Mouse (Mus musculus) heart, postnatal 25 days (tissue): ENCODE measurements around the gene Fa2h. TPM values are rescaled to one million over a fixed set of nuclear protein-coding genes. Genes with fewer than 3 reads are reported as not detected.
A peak's percentile ranks its signal among the peaks of the same experiment; 100 is the strongest.
"Not testable (repeated sequence)": the region's sequence is repeated elsewhere in the genome, so short reads cannot be mapped to it uniquely, and the experiment has no call there.

Source experiments
- DNase-seq: peaks from one replicate; pipeline ENCODE4 v3.0.0; 2022; ENCODE audit warnings: low spot score
- intact Hi-C: fragments of 180-260 bp; cut with DNase I; formaldehyde crosslinking; loops from one replicate; pipeline ENCODE4 v1.15.1; 2025
- total RNA-seq, 2 experiments: library from RNA; stranded (reverse); gene quantifications; 2 replicates each; pipeline ENCODE4 v1.2.3; 2021

Gene Fa2h
- total RNA-seq, 2 experiments from 2014 or later: 0.22 TPM; not detected in 1

DNA sequence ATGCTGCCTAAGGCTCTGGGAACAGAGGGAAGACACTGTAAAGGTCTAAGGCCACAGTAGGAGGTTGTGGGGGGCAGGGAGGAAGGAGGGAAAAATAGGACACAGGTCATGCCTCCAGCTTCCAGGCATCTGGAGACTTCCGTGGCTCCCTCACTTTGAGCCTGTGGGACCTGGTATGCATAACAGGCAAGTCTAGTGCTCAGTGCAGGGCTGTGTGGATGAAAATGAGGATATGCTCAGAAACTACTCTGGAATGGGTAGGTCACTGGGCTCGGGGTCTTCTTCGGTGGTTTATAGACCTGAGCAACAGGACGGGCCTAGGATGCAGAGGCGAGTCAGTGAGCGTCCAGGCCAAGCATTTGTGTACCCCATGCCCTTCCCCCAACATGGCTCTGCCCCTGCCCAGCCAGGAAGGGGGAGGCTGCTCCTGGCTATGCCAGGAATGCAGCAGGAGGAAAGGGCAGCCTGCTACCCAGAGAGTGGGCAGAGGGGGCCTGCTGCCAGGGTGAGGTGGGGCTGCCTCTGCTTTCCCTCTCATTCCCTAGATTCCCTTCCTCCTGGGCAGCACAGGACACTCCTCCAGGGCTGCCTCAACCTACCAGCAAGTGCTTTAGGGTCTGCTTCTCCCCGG is 32.9 kb downstream of the Fa2h start:
- DNase-seq: no peak
- intact Hi-C loops: no loop called here

DNA sequence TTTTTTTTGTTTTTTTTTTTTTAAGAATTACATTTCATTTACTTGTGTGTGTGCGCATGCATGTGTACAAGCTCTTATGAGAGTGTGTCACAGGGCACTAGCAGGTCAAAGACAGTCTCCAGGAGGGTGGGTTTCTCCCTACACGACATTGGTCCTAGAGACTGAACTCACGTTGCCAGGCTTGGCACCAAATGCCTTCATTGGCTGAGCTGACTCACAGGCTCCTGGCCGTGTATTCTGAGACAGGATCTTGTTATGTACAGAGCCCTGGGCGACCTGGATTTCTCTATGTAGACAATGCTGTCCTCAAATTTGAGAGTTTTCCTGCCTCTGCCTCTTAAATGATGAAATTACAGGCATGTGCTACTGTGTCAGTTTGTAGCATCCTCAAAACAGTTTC is 33.7 kb downstream of the Fa2h start:
- DNase-seq: no peak
- intact Hi-C loops: no loop called here

DNA sequence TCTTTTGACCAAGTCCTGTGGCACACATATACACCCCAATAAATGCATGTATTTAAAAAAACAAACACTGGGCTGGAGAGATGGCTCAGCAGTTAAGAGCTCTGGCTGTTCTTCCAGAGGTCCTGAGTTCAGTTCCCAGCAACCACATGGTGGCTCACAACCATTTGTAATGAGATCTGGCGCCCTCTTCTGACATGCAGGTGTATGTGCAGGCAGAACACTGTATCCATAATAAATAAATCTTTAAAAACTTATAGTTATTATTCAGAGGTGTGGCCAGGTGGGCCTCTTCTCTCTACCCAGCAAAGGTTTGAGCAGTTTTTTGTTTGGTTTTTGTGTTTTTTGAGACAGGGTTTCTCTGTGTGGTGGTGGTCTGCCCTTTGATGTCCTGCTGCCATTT is 34.7 kb downstream of the Fa2h start:
- intact Hi-C loops: no loop called here
- DNase-seq: no peak

DNA sequence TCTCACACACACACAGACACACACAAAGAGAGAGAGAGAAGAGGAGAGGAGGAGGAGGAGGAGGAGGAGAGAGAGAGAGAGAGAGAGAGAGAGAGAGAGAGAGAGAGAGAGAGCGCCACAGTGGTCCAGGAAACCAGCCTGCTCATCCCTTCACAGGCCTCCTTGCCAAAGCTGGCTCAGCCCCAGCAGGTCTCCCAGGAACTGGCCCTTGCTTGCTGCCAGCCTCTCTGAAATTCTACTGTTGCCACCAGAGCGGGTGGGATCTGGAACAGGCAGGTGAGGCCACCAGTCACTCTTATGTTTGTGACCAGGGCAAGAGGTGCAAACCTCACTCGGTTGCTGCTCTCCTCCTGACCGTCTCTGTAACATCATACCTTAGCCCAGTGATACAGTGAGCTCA is 36.2 kb downstream of the Fa2h start:
- DNase-seq: no peak
- intact Hi-C loops: no loop called here

DNA sequence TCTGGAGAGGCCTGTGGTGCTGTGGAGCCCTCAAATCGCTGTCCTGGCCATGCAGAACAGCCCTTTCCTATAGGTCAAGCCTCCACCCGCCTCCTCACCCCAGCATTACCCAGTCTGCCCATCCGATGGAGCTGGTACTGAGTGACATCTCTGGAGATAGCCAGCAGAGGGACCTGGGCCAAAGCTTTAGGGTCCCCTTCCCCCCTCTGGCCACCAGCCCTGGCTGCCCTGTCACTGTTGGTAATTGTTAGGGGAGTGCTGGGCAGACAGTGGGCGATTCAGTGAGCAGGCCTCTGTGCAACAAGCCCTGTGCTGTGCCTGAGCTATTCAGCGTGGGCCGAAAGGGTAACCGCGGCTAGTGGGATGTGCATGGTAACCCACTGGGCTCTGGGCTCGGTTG is 40.1 kb downstream of the Fa2h start:
- intact Hi-C loops: no loop called here
- DNase-seq: no peak

DNA sequence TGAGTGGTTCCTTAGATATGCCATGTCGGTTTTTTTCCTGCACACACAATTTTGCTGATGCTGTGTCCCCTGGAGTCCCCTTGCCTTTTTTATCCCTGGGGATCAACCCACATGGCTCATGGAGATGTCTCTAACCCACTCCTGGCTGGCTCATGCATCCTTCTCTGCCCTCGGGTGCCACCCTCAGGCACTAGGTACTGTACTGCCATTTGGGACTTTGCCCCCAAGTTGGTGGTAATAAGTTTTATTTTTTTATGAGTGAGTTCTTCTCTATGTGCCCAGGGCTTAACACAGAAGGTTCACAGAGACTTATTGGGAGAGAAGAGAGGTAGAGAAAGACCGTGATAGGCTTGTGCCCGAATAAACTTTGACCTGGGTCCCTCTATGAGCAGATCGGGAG is 41.3 kb downstream of the Fa2h start:
- intact Hi-C loops: no loop called here
- no peak for DNase-seq

DNA sequence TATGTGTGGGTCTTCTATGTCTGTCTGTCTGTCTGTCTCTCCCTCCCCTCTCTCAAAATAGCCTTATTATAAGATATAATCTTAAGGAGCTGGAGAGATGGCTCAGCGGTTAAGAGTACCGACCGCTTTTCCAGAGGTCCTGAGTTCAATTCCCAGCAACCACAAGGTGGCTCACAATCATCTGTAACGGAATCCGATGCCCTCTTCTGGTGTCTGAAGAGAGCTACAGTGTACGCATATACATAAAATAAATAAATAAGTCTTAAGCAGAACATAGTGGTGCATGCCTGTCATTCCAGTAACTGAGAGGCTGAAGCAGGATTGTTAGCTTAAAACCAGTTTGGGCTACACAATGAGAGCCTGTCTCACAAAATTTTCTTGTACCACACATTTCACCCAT is 43.0 kb downstream of the Fa2h start:
- no peak for DNase-seq
- intact Hi-C loops: no loop called here

DNA sequence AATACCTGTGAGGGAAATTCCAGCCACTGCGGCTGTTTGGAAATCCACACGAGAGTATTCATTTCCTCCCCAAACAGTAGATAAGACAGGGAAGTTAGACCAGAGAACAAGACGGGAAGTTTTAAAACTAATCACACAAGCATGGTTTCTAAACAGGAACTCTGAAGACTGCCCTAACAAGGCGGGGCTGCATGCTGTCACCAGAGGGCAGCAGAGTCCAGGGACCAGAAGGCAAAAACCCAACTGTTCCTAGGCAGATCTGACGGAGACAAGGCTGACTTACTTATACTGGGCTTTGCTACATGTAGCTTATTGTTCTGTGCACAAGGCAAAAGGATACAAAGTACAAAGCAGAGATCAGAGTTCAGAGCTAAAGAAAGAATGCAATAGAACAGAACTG is 50.4 kb downstream of the Fa2h start:
- DNase-seq: peak; percentile 41
- intact Hi-C loops: loop anchor here (1.0 to 5.0 kb wide), 4 partner anchors 96 to 319 kb away; partner anchors contain the start of gene Znrf1

DNA sequence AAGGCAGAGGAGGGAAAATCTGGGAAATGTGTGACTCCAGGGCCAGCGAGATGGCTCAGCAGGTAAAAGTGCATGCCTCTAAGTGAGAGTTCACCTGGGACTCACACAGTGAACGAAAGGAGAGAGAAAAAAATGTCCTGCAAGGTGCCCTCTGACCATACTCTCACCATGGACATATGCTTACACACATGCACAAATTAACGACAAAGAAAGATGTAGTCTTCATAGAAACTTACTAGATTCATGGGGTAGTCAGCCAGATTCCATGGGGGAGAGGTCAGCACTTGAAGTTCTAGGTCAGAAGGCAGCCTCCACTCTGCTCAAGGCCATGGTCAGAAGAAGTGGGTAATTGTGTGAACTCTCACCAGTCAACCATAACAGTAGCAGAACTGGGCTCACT is 53.4 kb downstream of the Fa2h start:
- intact Hi-C loops: loop anchor here (5.0 kb wide), 2 partner anchors 197 to 257 kb away; partner anchors contain the start of gene Znrf1
- no peak for DNase-seq

DNA sequence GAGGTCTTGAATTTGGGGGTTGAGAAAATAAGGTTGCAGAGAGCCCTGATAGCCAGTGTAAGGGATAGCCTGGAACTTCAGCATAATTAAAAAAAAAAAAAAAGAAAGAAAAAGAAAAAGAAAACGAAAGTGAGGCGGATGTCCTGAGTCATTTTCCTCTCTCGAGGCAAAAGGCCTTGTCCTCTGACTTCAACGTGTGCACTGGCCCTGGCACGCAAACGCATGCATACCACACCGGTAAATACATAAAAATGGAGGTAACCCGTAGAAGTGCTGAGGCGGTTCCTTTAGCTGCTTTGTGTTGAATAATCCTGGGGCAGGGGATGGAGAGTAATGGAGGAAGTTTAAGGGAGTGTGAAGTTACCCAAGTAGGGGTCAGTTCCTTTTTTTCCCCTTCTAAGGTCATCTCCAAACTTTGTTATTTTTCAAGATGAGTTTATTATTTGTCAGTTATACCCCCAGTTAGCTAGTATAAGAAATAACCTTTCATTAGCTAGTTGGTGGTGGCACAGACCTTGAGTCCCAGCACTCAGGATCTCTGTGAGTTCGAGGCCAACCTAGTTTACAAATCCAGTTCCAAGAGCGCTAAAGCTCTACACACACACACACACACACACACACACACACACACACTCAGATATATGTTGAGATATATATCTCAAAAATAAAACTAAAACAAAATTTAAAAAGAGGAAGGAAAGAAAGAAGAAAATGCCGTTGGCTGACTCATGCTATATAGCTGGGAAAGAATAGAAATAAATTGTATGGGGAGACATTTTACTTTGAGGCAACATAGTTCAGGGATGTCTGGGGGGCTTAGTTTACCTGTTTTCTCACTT is 55.0 kb downstream of the Fa2h start:
- intact Hi-C loops: no loop called here
- DNase-seq: no peak

DNA sequence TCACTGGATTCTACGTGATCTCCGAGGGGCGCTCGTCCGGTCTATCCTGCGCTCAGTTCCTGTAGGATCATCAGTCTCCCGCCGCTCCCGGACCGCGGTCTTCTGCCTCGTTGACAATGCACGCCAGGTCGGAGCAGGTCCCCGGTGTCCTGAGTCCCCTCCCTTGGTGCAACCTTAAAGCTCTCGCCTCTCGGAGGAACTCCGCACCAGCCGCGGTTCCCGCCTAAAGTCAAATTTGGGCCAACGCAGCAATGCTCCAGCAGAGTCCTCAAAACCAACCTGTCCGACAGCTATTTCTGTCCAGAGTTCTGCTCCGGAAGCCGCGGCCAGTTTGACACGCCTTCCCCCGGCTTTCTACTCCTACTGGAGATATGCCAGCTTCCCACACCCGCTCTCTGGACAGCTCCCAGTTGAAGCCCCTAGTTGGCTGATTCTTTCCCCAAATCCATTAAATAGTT is 55.7 kb downstream of the Fa2h start, which contains the start of gene Mlkl:
Gene Mlkl (minus strand): TSS at position 288 of the 458 bp plus-strand sequence.
- peak; percentile 26 for DNase-seq
- intact Hi-C loops: no loop called here

DNA sequence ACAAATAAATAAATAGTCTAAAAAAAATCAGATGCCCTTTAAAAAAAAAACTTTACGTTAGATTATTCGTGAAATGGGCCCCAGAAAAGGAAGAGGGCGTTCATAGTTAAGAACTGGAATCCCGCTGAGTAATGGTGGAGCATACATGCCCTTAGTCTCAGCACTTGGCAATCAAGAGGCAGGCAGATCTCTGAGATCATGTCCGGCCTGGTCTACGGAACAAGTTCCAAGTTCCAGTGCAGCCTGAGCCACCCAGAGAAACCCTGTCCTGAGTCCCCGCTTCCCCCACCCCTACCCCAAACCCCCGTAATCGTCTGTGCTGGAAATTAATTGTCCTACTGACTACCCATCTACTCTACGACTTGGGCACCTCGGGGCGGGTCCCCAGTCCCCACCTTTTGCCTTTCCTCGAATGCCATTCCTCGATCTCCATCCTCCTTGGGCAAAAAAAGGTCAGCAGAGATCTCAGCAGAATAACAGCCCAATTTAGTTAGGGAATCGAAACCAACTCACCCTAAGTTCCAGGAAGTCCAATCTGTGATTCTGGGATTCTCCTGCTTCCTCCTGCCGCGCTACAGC is 56.2 kb downstream of the Fa2h start:
- intact Hi-C loops: no loop called here
- no peak for DNase-seq

DNA sequence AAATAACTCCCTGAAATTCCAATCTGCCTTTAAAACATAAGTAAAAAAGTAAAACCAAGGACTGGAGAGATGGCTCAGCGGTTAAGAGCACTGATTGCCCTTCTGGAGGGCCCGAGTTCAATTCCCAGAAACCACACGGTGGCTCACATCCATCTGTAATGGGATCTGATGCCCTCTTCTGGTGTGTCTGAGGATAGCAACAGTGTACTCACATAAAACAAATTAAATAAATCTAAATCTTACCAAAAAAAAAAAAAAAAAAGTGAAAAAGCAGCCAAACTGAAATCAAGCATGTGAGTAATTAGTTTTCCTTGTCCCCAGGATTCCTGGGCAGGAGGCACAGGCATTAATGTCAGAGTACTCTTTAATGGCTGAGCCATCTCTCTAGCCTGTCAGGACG is 56.9 kb downstream of the Fa2h start:
- intact Hi-C loops: no loop called here
- DNase-seq: no peak

DNA sequence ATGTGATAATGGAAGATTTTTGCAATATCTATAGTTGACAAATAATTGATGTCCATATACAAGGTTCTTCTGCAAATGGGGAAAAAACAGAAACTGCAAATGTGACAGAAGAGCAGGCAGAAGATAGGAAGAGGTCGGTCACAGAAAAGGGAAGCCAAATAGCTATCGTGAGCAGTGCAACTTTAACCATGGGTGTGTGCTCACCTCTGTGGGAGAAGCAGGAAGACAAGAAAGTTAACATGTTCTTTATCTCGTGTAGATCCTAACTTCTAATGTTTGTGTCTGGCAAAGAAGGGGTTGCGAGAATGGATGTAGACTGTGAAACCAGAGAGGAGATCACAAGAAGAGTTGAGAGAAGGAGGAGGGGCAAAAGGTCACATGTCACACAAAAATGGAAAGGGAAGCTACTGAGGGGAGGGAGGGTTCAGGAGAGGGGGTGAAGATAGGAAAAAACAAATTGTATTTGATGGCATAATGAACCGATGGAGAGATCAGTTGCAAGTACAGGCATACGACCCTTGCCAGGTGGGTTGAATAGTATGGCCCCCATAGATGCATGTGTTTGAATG is 68.3 kb downstream of the Fa2h start:
- intact Hi-C loops: no loop called here
- no peak for DNase-seq

DNA sequence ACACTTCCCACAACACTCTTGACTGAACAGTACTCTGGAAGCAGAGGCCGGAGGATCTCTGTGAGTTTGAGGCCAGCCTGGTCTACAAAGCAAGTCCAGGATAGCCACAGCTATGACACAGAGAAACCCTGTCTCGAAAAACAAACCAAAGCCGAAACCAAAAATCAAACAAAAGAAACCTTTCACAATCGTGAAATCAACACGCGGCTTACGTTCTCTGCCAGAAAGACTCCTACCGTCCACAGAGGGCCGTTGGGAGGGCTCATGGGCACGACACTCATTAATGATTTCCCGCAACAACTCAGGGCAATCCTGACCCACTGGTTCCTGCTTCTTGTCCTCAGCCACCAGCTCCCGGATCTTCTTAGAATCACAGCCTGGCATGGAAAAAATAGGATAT is 78.9 kb downstream of the Fa2h start:
- intact Hi-C loops: no loop called here
- DNase-seq: no peak

DNA sequence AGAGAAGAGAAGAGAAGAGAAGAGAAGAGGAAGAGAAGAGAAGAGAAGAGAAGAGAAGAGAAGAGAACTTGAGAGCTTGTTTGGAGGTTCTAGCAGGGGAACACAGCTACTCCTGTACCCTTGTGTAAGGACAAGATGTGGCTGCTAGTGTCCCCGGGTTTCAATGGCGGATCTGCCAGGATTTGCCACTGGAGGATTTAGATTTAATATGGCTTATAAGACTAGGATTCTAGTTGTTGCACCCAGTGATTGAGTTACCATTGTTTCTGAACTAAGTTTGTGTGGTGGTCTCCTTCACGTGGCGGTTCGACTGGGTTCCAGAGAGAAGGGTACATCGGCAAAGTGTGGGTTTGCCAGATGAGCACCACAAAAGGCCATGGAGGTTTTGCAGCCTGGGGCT is 79.7 kb downstream of the Fa2h start:
- DNase-seq, intact Hi-C loops: not testable (repeated sequence)

DNA sequence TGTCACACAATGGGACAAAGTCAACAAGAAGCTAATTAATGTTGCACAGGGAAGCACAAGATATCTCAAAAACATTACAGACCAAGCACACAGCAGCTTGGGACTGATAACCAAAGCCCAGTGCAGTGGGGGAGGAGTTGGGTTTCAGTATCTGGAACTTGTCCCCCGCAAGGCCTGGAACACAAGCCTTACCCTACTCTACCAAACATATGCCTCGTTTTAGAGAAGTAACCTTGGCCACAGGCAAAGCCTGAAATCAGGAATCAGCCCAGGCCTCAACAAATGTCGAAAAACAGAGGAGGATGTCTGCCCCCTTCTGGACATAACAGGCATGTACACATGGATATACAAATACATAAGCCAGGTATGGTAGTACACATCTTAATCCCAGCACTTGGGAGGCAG is 80.9 kb downstream of the Fa2h start:
- intact Hi-C loops: no loop called here
- no peak for DNase-seq

DNA sequence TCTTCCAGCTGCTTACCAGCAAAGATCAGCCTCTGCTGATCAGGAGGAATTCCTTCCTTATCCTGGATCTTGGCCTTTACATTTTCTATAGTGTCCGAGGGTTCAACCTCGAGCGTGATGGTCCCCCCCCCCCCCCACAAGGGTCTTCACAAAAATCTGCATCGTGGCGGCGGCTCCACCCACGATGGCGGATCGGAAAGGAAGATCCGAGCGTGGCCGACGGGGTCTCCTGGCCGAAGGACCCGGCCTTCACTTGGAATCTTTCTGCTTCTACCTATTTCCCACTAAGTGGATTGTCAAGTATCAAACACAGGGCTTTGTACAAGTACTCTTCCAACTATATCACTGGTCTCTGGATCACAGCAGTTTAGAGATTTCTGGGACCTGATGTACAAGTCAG is 83.6 kb downstream of the Fa2h start:
- DNase-seq, intact Hi-C loops: not testable (repeated sequence)

DNA sequence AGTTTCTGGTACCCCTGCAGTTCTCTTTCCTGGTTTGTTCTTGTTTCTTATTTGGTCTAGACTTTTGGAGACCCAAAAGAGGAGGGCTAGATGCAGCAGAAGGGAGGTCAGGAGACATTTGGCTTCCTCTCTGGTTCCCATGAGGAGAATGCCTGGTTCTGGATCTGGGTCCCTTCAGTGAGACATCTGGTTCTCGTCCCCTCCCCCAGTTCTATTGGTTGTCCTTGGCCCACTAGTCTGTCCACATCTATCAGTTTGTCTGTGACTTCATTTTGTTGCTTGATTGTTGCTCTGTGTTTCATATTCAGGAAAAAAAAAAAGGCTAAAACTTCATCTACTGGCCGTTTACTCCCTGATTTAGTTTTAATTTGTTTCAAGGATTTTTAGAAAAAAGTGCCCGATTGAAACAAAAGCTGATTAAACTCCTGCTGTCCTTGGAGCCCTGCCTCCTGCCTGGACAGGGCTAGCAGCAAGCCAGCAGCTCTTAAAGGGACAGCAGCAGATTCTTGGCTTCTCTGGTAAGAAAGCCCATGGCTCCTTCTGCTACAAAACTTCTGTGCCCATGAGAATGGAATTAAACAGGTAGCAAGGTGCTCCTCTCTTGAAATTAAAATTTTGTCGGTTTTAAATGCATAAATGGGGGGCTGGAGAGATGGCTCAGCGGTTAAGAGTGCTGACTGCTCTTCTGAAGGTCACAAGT is 88.4 kb downstream of the Fa2h start:
- no peak for DNase-seq
- intact Hi-C loops: no loop called here

DNA sequence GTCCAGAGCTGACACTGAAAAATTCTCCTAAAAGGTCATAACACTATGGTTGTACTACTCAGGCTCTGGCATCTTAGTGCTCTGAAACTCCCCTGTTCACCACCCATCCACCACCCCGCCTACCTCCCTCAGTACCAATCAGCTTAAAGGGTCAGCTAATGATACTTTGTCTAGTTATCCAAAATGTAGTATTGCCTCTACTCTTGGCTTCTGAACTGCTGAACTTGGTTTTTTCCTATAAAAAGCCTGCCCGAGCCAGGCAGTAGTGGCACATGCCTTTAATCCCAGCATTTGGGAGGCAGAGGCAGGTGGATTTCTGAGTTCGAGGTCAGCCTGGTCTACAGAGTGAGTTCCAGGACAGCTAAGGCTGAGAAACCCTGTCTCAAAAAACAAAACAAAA is 89.3 kb downstream of the Fa2h start:
- intact Hi-C loops: no loop called here
- no peak for DNase-seq
